Mouse (Mus musculus) skeletal muscle tissue, adult 2 months (tissue): ENCODE measurements around the gene Gm37240.

Experiments used
- DNase-seq: peaks from one replicate; pipeline ENCODE4 v3.0.0-alpha.2; 2012; ENCODE audit warnings: low read depth, low spot score

The Gm37240 gene

DNA sequence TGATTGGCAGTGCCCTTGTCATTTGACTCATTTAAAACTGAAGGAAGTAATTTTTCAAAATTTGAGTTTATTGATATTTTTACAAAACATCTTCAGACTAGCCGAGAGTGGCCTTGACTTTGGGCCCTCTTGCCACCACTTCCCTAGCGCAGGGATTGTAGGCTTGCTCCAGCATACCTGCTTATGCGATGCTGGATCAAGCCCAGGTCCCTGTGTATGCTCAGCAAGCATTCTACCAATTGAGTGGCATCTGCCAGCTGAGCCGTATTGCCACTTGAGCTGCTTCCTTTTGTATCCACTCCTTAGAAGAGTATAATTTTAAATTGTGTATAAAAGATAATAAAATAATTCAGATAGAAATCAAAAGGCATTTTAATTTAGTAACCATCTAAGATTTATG lies 1046.0 kb downstream of the Gm37240 start:
- DNase-seq = no peak

DNA sequence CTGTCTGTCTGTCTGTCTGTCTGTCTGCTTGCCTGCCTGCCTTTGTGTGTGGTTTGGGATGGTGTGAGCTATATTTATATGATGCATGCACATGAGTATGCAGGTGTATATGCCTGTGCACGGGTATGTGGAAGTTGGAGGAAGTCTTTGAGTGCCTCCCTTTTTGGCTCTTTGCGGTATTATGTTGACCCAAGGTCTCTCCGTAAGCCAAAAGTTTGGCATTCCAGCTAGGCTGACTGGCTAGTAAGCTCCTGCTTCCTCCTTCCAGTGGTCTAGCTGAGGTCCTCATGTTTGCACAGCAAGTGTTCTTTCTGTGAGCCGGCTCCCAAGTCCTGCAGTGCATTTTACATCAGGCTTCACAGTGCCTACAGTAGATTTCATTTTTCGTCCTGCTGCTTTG lies 1047.8 kb downstream of the Gm37240 start:
- DNase-seq = no peak

DNA sequence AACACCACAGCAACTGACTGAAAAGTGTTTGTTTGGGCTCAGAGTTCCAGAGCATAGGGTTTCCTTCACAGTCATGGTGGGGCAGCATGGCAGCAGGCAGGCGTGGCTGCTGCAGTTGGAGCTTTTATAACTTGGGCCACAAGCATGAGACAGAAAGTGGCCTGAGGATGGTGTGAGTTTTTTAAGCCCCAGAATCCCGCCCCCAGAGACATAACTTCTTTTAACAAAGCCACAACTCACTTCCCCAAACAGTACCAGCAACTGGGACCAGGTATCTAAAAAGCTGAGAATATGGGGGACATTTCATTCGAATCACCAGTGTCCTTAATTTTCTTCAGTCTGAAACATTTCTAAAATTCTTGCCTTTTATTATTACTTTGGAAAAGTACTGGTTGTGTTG lies 1049.3 kb downstream of the Gm37240 start:
- no peak for DNase-seq

DNA sequence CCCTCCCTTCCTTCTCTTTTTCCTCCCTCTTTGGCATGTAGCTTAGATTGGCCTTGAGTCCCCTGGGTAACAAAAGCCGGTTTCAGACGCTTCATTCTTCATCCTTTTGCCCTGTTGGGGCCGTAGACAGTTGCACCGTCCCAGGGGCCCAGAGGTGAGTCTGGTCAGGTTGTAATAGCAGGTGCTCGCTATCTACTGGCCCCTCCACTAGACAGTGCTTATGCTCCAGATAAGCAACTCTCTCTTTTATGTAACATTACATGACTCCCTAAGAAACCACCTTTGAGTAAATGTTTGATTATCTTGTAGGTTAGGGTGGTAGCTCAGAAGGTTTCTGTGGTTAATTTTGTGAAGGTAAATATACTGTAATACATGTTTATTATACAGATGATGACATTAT lies 1051.3 kb downstream of the Gm37240 start:
- no peak for DNase-seq

DNA sequence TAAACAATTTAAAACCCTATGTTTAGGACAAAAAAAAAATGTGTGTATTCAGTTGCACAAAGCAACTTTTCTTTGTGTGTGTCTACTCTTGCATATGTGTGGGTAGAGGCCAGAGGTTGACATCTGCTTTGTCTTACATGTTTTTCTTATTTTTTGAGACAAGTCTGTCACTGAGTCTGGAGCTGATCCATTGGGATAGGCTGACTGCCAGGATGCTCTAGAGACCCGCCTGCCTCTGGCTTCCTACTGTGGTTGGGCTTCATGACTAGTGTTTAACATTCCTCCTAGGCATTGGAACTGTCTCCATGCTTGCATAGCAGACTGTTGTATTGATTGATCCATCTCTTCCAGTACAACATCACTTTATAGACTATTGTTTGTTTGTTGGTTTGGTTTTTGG lies 1058.0 kb downstream of the Gm37240 start:
- no peak for DNase-seq

DNA sequence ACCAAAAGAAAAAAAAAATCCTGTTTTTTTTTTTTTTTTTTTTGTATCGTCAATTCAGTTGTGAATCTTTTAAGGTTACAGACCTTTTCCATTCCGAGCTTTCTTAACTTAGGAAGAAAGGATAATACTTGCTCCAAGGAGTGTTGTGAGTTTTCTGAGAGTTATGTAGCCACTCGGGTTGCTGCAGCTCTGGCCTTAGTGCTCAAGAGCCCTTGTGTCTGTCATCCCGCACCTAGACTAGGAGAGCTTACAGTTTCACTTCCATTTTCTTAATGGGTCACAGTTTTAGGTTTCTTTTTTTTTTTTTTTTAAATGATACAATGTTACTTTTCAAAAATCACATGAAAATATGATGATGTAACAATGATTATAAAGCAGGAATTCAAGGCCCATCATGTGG lies 1059.7 kb downstream of the Gm37240 start:
- no peak for DNase-seq

DNA sequence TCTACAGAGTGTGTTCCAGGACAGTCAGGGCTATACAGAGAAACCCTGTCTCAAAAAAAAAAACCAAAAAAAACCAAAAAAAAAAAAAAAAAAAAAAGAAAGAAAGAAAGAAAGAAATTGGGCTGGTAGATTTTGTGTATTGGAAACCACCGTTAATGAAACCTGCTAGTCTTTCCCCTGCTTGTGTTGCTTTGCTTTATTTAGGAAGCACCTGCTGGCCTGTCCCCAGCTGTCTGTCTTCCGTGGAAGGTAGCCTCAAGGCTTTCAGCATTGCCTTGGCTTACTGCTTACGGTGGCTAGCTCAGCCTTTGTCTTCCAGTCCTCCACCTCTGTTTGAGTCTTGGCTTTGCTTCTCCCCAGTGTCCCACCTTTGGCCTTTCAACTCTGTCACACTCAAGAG lies 1060.4 kb downstream of the Gm37240 start:
- no peak for DNase-seq

DNA sequence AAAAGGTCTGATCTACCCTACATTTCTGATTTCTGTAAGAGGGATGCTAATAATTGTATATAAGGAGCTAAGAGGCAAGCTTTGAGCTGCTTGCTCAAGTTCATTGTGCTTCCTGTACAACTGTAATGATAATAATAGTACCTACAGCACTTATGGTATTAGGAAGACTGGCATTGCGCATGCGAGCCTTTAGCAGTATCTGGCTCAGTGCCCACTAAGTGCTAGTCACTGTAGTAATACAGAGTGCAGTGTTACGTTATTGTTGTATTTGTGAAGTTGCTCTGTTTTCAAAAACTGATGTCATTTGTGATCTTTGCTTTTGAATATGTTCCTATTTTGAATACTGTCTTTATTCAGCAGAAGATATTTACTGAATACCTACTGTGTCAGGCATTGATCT lies 1060.9 kb downstream of the Gm37240 start:
- DNase-seq = no peak

DNA sequence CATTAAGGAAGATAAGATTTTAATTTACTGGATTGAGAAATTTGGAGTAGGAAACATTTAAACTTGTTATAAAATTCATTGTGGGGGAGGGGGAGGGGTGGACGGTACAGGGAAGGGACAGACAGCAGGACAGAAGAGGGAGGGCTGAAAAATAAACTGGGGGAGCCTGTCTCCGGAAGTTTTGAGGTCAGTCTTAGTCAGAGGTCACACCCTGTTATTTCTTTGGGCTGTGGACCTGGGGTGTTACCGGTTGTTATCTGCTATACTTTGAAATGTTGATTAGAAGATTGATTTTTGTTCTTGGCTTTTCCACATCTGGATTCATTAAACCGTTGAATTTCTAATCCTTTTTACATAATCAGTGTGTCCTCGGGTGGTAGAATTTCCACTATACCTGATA lies 1061.3 kb downstream of the Gm37240 start:
- no peak for DNase-seq

DNA sequence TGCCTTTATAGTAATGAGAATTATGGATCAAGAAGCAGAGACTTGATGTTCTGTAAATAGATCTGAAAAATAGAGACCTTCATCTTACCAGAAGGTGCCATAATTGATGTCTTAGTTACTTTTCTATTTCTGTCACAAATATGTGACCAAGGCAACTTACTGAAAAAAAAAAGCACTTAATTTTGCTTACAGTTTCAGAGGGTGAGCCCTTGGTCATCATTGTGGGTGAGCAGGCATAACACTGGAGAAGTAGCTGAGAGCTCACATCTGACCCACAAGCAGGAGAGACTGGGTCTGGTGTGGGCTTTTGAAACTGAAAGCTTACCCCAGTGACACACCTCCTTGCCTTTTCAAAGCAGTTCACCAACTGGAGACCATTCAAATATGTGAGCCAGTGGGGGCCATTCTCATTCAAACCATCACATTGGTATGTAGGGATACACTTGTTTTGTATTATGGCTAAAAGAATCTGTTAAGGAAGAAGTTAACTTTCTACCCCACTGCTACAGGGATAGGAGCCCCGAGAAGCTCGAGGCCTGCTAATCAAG lies 1066.6 kb downstream of the Gm37240 start:
- no peak for DNase-seq

DNA sequence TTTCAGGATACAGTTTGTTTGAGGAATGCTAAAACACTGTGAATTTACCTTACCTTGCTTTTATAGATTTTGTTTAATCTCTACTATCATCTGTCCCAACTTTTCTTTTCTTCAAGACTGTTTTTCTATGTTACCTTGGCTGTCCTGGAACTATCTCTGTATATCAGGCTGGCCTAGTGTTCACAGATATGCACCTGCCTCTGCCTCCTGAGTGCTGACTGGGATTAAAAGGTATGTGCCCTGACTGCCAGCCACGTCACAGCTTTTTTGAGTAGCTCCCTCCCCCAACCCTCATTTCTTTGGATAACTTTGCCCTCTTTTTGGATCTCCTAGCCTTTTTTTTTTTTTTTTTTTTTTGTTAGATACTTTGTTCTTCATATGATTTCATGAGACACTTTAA lies 1070.4 kb downstream of the Gm37240 start:
- no peak for DNase-seq

DNA sequence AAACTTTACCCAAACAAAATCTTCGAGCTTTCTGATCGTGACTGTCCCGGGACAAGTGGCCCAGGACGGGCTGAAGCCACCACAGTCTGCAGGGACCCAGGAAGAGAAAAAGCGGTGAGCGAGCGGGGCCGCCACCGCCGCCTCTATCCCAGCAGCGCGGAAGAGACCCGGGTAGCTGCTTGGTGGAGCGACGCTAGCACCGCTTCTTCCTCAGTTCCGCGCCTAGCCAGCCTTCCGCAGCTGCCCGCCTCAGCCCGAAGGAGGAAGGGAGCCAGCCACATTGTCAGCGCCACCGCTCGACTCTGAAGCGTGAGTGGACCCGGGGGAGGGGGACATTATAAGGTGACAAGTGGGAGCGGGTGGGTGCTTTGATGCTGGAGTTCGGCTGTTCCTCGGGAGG lies 1071.9 kb downstream of the Gm37240 start:
- no peak for DNase-seq

DNA sequence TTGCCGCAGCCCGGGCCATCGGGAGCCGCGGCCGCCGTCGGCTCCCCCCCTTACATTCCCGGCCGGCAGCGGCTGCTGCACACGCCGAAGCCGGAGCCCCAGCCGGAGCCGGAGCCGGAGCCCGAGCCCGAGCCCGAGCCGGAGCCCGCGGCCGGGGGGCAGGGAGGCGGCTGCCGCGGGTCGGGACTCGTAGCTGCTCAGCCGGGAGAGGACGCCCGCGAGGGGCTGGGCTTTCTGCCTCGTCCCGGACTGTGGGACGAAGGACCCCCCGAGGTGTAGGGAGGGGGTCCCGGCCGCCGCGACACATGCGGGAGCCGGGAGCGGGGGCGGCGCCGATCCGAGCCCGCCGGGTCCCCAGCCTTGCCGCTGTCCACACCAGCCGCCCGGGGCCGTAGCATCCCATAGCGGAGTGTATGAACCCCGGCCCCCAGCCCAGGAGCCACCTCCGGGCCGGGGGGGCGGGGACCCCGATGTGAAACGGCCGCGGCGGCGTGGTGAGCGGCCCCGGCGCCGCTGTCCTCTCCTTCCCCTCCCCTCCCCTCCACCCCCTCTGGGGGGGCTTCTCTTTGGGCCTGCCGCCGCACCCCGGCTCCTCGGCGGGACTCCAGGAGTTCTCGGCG lies 1072.4 kb downstream of the Gm37240 start, which contains the start of gene Fbxw7:
TSS of gene Fbxw7 (plus strand) at position 507 of the 620 bp plus-strand sequence.
- no peak for DNase-seq

DNA sequence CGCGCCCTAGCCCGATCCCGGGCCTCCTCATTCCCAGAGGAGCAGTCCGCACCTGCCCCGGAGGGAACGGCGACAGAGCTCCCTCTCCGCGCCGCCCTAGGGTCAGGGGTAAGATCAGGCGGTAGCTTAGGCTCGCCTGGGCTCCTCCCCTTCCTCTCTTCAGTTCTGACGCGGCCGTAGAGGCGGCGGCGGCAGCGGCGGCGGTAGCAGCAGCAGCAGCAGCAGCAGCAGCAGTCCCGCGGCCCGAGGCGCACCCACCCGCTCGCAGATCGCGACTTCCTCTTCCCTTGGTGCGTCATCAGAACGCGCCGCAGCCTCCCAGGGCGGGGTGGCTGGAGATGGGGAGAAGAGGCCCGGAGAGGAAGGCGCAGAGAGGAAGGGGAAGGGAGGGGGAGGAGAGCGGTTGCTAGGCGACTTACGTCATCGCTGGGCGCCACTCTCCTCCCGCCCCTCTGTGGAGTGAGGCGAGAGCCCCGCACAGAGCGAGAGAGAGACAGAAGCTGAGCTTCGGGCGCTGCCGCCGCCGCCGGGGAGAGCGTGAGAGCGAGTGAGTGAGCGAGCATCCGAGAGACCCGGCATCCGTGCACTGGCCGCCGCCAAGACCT lies 1073.1 kb downstream of the Gm37240 start:
- DNase-seq = peak; percentile 99

DNA sequence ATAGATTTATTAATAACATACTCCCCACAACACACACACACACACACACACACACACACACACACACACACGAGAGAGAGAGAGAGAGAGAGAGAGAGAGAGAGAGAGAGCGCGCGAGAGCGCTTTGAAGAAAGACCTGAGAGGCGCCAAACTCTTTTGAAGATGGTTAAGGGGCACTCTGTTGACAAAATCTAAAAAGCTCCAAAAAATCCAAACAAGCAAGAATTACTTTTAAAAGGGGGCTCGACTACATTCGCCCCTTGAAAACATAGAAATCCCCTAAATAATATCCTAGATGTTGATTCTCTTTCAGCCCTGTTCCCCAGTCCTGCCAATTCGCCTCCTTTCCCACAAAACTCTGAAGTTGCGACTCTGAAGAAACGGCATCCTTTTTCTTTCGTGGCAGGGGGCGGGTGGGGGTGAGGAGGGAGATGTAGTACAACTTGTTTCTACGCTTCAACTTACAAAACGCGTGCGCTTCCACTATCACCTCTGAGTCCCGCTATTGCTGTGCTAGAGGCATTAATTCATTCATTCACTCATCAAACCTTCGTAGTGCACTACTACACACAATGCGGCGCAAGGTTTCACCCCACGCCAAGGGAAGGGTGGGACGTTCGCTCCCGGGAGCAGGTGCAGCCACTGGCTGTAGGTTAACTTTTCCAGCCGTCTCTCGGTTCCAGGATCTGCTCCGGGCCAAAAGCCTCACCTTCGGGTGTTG lies 1073.7 kb downstream of the Gm37240 start:
- no peak for DNase-seq

DNA sequence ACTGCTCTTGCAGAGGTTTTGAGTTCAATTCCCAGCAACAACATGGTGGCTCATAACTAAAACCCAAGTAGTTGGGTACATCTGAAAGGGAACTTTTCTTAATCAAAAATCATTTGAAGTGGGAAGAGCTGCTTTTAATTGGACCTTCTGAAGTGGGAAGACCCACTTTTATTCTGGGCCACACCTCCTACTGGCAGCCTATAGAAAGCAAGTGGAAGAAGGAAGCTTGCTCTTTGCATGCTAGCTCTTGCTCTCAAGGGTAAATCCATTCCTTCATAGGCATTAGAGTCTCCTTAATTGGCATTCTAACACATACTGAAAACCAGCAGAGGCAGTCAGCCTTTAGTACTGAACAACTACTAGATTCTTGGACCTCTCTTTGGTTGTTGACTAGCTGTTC lies 1076.5 kb downstream of the Gm37240 start:
- DNase-seq = no peak

DNA sequence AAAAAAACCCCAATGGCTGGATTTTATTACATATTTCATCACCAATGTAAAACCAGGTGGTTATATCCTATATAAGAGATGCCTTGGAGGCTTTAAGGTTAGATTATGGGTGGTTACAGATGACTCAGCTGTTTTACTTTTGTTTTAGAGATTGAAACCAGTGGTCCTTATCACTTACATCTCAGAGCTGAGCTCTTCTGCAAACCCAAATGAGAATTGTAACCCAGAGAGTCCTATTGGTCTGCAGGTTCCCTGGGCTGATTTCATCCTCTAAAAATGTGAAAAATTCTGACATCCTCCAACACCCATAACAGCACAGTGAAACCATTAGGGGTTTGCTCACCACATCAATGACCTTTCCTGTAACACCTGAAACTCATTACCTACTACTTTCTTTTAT lies 1078.4 kb downstream of the Gm37240 start:
- no peak for DNase-seq

DNA sequence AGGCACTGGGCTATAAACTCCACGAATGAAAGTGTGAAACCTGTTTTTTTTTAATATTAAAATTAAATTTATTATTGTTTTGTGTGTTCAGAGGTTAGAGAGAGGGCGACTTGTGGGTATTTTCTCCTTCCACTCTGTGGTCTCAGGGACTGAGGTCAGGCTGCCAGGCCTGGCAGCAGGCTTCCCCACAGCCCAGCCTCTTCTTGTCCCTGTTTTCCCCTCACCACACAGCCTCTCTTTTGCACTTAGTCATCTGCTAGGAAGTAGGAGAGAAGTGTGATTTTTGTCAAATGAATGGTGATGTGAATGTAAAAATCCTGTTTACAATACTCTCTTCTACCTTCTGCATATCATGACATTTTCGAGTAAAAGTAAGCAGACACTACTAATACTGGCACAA lies 1079.5 kb downstream of the Gm37240 start:
- DNase-seq = no peak

DNA sequence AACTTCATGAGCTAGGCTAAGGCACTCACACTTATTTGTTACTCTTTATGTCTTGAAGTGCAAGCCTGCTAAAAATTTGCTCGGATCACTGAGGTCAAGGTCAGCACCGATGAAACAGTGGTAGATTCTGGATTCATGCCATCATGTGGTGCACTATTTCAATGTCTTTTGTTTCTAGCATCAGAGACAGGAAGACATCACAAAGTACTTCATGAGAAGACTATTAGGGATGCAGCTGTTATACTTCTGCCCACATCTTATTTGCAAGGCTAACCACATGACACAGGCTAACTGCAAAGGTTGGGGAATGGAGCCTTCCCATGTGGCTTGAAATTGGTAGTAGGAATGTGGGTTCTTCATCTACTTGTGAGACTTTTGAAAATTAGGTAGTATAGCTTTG lies 1081.1 kb downstream of the Gm37240 start:
- no peak for DNase-seq

DNA sequence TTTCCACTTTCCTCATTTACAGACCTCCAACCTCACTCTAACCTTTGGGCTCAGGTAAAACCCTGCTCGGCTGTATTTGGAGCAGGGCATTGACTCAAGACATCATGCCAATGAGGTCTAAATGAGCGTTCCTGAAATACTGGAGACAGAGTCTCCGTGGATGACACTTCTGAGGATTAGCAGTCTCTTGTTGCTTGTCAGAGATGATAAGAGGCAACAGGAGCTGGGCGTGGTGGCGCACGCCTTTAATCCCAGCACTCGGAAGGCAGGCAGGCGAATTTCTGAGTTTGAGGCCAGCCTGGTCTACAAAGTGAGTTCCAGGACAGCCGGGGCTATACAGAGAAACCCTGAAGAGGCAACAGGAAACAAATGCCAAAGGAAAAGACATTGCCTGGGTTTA lies 1083.3 kb downstream of the Gm37240 start:
- no peak for DNase-seq

DNA sequence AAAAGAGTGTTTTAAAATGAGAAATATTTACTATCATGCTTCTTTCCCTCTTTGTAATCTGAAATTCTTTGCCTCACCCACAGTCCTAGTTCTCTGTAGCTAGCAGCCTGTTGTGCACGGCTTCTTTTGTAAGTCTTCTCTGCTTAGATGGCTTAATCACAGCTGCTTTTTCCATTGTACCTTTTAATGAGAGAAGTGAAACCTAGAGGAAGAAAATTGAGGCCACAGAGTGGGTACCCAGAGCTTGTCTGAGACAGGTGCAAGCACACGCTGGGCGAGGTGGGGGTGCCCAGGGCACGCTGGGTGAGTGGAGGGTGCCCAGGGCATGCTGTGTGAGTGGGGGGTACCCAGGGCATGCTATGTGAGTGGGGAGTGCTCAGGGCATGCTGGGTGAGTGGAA lies 1099.4 kb downstream of the Gm37240 start:
- no peak for DNase-seq

DNA sequence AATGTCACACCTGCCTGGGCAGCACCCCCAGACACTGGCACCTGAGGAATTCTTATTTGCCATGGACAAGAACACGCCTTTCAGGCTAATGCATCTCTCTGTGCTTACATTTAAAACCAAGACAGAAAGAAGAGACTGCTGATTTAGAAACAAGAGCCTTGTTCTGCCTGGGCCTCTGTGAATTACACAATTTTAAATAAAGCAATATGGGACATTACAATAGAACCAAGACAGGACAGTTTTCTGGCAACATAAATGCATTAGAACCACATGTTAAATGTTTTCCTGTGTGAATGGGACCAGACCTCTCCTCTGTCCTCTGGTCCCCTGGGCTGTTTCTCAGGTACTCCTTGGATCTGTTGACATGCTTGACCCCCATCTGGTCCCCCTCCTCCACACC lies 1111.2 kb downstream of the Gm37240 start:
- no peak for DNase-seq

DNA sequence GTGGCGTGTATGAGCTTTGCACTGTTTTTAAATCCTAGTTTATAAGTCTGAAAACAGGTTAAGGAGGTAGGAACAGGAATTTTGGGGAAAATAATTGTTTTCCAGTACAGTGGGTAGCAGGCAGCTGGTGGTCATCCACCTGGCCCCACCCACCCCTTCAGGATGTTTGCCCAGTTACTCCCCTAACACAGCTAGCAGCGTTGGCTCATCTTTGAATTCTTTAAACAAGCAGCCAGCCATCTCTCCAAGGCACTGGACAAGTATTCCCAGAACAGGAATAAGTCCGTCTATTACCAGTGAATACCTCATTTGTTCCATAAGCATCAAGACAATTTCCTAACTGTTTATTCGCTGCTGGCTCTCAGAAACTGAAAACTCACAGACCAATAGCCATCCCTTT lies 1111.7 kb downstream of the Gm37240 start:
- DNase-seq = no peak
